Mouse (Mus musculus) intestine, embryonic 16.5 days (tissue): ENCODE results near the gene Pitx3. TPM values are rescaled to one million over a fixed set of nuclear protein-coding genes. Genes with fewer than 3 reads are reported as not detected.
"Not testable (repeated sequence)": the region's sequence is repeated elsewhere in the genome, so short reads cannot be mapped to it uniquely, and the experiment has no call there.

Source experiments
- ATAC-seq: fragments of 200-750 bp; cut with Nextera tagmentation; 2 replicates; pipeline ENCODE4 v1.8.0; 2017; ENCODE audit warnings: moderate TSS enrichment, moderate library complexity
- H3K27ac ChIP-seq: fragments of 300-500 bp; sonication (generic); 2 replicates; pipeline ENCODE4 v1.5.1; 2014; ENCODE audit warnings: mild to moderate bottlenecking, low read length
- H3K27me3 ChIP-seq: fragments of 300-500 bp; sonication (generic); replicated peaks from 2 replicates; pipeline ENCODE4 v1.6.1; 2014; ENCODE audit warnings: low read length, control low read depth, mixed read lengths; ENCODE audit not compliant: control insufficient read depth, insufficient read depth
- H3K36me3 ChIP-seq: fragments of 300-500 bp; sonication (generic); 2 replicates; pipeline ENCODE4 v1.6.1; 2014; ENCODE audit warnings: low read length, control low read depth; ENCODE audit not compliant: control insufficient read depth, insufficient read depth
- H3K4me1 ChIP-seq: fragments of 300-500 bp; sonication (generic); 2 replicates; pipeline ENCODE4 v1.6.1; 2014; ENCODE audit warnings: low read length, control low read depth, mixed read lengths; ENCODE audit not compliant: control insufficient read depth, insufficient read depth
- H3K4me2 ChIP-seq: fragments of 300-500 bp; sonication (generic); 2 replicates; pipeline ENCODE4 v1.6.1; 2014; ENCODE audit warnings: low read depth, low read length, control low read depth
- H3K4me3 ChIP-seq: fragments of 300-500 bp; sonication (generic); 2 replicates; pipeline ENCODE4 v1.5.1; 2014; ENCODE audit warnings: mild to moderate bottlenecking, low read length
- H3K9ac ChIP-seq: fragments of 300-500 bp; sonication (generic); 2 replicates; pipeline ENCODE4 v1.6.1; 2014; ENCODE audit warnings: low read depth, low read length
- H3K9me3 ChIP-seq: fragments of 300-500 bp; sonication (generic); 2 replicates; pipeline ENCODE4 v1.6.1; 2016; ENCODE audit warnings: low read length, control low read depth; ENCODE audit not compliant: control insufficient read depth
- WGBS: fragments of 180-500 bp; shearing (Covaris S2); extraction: QIAGEN DNeasy Blood & Tissue Kit; methylation state at CpG from one replicate; pipeline ENCODE4 v1.1.7; 2014; 5-methylcytosine and 5-hydroxymethylcytosine counted together
- polyA plus RNA-seq: library from polyadenylated mRNA; unstranded; fragments of >200 nt; fragmentation: Nextera tagmentation; extraction: Ambion mirVana; gene quantifications from 2 replicates; pipeline ENCODE4 v1.2.1, GENCODE M21; 2015

Pitx3 gene
- polyA plus RNA-seq, 1 experiment from 2014 or later: not detected

DNA sequence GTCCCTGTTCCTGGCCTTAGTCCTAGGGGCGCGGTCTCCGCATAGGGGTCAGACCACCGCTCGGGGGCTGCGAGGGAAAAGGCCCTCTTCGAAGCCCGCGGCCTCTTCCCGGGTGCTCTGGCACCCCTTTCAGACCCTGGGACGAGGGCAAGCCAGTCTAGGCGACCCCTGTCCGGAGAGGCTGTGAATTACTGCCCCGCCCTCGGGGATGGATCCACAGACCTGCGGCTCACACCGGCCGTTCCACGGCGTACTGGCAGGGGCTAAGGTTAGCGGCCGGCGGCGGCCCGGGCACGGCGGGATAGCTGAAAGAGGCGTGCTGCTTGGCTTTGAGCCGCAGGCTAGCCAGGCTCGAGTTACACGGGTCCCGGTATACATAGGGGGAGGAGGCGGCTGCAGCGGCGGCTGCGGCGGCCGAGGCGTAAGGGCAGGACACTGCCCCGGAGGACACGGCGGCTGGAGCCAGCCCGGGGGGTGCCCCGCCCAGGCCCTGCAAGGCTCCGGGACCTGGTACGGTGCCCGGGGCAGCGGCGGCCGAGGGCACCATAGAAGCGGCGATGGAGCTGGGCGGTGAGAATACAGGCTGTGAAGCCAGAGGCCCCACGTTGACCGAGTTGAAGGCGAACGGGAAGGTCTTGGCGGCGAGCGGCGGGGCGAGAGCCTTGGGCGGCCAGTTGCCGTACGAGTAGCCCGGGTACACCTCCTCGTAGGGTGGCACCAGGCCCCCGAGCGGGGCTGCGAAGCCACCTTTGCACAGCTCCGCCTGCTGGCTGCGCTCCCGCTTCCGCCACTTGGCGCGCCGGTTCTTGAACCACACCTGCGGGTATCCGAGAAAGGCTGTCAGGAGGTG is 12.1 kb downstream of the Pitx3 start:
- H3K9ac ChIP-seq: peak overlapping the region; percentile 64
- peak overlapping the region; percentile 100 for H3K4me2 ChIP-seq
- WGBS: under 1% methylated on average over 79 of the region's 79 CpGs
- H3K4me3 ChIP-seq: peak overlapping the region; percentile 62
- H3K4me1 ChIP-seq: peaks cover 21% of the 10 kb centered on the region
- no peak overlapping the region for H3K27ac ChIP-seq
- peak; percentile 58 for ATAC-seq
- H3K9me3 ChIP-seq: no peaks in the 10 kb centered on the region
- no peaks in the 10 kb centered on the region for H3K36me3 ChIP-seq
- peaks cover 54% of the 10 kb centered on the region for H3K27me3 ChIP-seq

DNA sequence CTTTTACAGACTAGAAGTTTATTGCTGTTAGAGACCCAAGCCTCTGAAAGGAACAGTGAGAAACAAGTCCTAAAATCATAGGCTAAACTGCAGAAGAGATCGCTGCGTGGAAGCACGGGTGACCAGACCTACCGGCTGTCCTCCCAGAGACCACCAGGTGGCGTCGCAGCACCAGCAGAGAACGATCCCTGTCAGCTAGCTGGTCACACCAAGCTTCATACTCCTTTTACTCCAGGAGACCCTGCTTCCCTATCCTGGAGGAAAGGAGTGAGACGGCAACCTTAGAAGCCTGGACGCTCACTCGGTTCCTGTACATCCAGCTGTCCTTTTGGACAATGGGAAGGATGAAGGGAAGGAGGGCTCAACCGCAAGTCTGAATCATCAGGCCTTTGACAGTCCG is 12.8 kb downstream of the Pitx3 start:
- ATAC-seq: peak; percentile 69

DNA sequence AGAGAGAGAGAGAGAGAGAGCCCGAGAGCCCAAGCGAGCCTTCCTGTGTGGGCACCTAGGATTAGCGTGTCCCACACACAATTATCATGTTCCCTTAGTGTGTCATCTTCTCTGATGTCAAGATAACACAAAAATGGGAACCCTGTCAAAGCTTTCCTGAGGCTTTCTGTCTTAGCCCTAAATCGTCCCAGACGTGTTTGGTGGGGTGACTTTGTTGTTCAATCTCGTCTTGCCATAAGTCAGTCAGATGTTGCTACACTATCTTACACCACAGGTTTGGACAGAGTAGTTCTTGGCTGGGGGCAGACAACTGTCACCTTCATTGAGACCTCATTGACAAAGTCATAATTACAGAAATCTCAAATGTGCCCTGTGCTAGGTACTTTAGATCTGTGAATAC is 15.5 kb downstream of the Pitx3 start:
- no peak overlapping the region for H3K27ac ChIP-seq
- H3K27me3 ChIP-seq: peaks cover 49% of the 10 kb centered on the region
- H3K36me3 ChIP-seq: no peaks in the 10 kb centered on the region
- peaks cover 21% of the 10 kb centered on the region for H3K4me1 ChIP-seq
- H3K9ac ChIP-seq: no peak overlapping the region
- H3K4me3 ChIP-seq: no peak overlapping the region
- 49% methylated on average over 6 of the region's 6 CpGs for WGBS
- no peaks in the 10 kb centered on the region for H3K9me3 ChIP-seq
- H3K4me2 ChIP-seq: no peak overlapping the region
- no peak for ATAC-seq

More for the DNA sequence above, 12.8 kb downstream of the Pitx3 start:
- H3K27ac ChIP-seq: no peak overlapping the region
- no peaks in the 10 kb centered on the region for H3K36me3 ChIP-seq
- peak overlapping the region; percentile 62 for H3K4me3 ChIP-seq
- H3K9me3 ChIP-seq: no peaks in the 10 kb centered on the region
- peak overlapping the region; percentile 100 for H3K4me2 ChIP-seq
- peaks cover 59% of the 10 kb centered on the region for H3K27me3 ChIP-seq
- no peak overlapping the region for H3K9ac ChIP-seq
- WGBS: 1% methylated on average over 12 of the region's 12 CpGs
- H3K4me1 ChIP-seq: peaks cover 21% of the 10 kb centered on the region

DNA sequence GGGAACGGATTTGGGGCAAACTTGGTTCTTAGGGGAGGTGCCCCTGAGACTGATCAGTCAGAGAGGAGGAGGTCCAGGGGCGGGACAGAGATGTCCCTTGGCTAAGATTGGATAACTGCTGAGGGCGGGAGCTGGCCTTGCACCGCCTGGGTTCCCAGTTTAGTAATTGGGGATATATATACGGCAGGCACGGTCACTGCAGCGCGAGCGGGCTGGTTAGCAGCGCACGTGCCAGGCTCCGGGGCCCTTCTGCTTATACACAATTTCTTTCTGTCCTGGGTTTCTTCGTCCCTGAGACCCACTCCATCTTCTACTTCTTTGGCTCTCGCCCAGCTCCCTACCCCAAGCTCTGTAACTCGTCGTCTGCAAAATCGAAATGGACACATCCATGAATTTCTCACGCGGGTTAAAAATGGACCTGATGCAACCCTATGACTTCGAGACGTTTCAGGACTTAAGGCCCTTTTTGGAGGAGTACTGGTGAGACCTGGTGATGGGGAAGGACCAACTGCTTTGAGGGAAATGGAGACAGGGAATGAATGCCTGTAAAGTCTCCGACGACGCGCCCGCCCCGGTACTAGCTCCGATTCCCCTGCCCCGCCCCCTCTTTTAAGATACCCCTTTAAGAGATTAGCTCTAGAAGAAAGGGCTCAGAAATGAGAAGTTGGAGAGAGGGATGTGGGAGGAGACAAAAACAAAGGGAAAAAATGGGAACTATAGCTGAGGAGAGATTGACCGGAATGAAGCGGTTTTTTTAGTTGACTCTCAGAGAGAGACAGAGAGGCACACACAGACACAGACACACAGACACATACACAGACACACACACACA is 16.2 kb downstream of the Pitx3 start, which contains the start of gene Elovl3:
Elovl3 (plus strand) TSS at position 204 of the 832 bp plus-strand sequence.
- H3K36me3 ChIP-seq: no peaks in the 10 kb centered on the region
- H3K4me1 ChIP-seq: peaks cover 18% of the 10 kb centered on the region
- H3K27ac ChIP-seq: no peak within 1 kb of the TSS
- peak; percentile 54 for ATAC-seq
- peaks cover 46% of the 10 kb centered on the region for H3K27me3 ChIP-seq
- WGBS: 3% methylated on average over 31 of the region's 31 CpGs
- peak within 1 kb of the TSS; percentile 35 for H3K4me3 ChIP-seq
- H3K4me2 ChIP-seq: peak within 1 kb of the TSS; percentile 54
- H3K9me3 ChIP-seq: no peaks in the 10 kb centered on the region
- no peak within 1 kb of the TSS for H3K9ac ChIP-seq

DNA sequence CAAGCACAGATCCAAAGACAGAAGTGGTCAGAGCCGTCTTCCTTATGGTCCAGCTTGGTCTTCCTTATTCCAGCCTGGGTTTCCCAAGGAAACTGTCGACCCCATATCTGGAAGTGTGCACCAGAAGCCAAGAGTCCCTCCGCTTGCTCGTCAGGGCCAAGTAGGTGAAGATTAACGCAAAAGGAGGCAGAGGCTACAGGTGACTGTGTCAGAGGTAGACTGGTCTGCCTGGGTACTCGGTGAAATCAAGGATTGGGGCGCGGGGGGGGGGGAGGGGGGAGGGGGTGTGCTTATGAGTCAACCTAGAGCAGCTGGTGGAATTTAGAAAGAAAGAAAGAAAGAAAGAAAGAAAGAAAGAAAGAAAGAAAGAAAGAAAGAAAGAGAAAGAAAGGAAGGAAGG is 16.8 kb downstream of the Pitx3 start:
- H3K36me3 ChIP-seq: no peaks in the 10 kb centered on the region
- H3K4me2 ChIP-seq: peak overlapping the region; percentile 54
- H3K9ac ChIP-seq: no peak overlapping the region
- peak overlapping the region; percentile 35 for H3K4me3 ChIP-seq
- no peak overlapping the region for H3K27ac ChIP-seq
- ATAC-seq: no peak
- peaks cover 40% of the 10 kb centered on the region for H3K27me3 ChIP-seq
- H3K4me1 ChIP-seq: peaks cover 12% of the 10 kb centered on the region
- H3K9me3 ChIP-seq: no peaks in the 10 kb centered on the region
- WGBS: 6% methylated on average over 8 of the region's 8 CpGs

DNA sequence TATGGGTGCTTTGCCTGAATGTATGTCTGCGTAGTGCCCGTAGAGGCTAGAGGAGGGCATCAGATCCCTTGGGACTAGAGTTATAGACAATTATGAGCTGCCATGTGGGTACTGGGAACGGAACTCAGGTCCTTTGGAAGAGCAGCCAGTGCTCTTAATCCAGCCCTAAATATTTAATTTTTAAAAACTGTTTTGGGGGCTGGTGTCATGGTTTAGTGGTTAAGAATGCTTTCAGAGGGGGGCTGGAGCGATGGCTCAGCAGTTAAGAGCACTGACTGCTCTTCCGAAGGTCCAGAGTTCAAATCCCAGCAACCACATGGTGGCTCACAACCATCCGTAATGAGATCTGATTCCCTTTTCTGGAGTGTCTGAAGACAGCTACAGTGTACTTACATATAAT is 18.4 kb downstream of the Pitx3 start:
- not testable (repeated sequence) for H3K27ac ChIP-seq, H3K36me3 ChIP-seq, H3K4me3 ChIP-seq, ATAC-seq, H3K4me1 ChIP-seq, H3K4me2 ChIP-seq, H3K9ac ChIP-seq, H3K9me3 ChIP-seq
- WGBS: 69% methylated on average over 6 of the region's 6 CpGs
- H3K27me3 ChIP-seq: peaks cover 30% of the 10 kb centered on the region

DNA sequence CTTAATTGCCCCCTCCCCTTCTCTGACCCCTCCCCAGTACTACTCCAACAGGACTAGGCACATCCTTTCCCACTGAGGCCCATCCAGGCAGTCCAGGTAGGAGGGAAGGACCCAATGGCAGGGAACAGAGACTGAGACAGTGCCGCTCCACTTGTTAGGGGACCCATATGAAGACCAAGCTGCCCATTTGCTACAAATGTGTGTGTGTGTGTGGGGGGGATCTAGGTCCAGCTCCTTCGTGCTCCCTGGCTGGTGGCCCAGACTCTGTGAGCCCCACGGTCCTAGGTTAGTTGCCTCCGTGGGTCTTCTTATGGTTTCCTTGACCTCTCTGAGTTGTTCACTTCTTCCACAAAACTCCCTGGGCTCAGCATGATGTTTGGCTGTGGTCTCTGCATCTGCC is 21.8 kb downstream of the Pitx3 start:
- Histone ChIP-seq H3K4me3 (no peak overlapping the region), H3K9ac (no peak overlapping the region), H3K4me2 (no peak overlapping the region), H3K4me1 (no peaks in the 10 kb centered on the region), H3K36me3 (no peaks in the 10 kb centered on the region), H3K27me3 (peaks cover 10% of the 10 kb centered on the region), H3K9me3 (no peaks in the 10 kb centered on the region), H3K27ac (no peak overlapping the region)
- WGBS: 88% methylated on average over 4 of the region's 4 CpGs
- ATAC-seq: no peak

DNA sequence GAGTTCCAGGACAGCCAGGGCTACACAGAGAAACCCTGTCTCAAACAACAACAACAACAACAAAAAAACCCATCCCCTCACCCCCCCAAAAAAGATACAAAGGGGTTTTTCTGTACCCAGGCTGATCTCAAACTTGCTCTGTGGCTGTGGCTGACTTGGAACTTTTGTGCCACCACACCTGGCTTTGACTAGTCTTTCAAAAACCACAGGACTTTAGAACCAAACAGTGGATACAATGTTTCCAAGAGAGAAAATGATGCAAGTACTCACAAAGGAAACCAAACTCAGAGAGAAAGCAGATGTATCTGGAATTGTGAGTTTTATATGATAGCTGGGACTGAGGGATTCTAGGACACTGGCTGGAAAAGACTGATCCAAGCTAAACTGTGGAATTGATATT is 23.5 kb downstream of the Pitx3 start:
- Histone ChIP-seq H3K27me3 (0 out of 2 replicates have a peak, but pooled peaks cover 2% of the 10 kb centered on the region), H3K4me3 (no peak overlapping the region), H3K27ac (no peak overlapping the region), H3K4me1 (no peaks in the 10 kb centered on the region), H3K36me3 (no peaks in the 10 kb centered on the region), H3K9ac (no peak overlapping the region), H3K4me2 (no peak overlapping the region), H3K9me3 (no peaks in the 10 kb centered on the region)
- ATAC-seq: no peak

DNA sequence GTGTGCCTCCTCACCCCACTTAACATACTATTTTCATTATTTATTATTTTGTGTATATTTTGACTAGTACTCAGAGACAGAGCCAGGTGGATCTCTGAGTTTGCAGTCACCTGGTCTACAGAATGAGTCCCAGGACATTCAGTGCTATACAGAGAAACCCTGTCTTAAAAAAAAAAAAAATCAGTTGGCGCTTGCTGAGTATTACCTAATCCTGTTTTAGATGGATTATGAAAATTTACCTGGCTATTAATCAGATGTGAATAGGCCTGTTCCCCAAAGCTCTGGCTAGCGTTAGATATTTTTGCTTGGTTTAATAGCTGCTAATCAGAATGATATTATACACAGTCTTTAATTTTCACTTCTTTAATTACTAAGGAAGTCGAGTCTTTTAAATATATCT is 24.2 kb downstream of the Pitx3 start:
- 80% methylated on average over 3 of the region's 3 CpGs for WGBS
- Histone ChIP-seq H3K4me3 (no peak overlapping the region), H3K9me3 (no peaks in the 10 kb centered on the region), H3K27me3 (0 out of 2 replicates have a peak, but pooled peaks cover 2% of the 10 kb centered on the region), H3K36me3 (no peaks in the 10 kb centered on the region), H3K9ac (no peak overlapping the region), H3K4me1 (no peaks in the 10 kb centered on the region), H3K4me2 (no peak overlapping the region), H3K27ac (no peak overlapping the region)
- ATAC-seq: no peak
